Mouse (Mus musculus) spleen, postnatal 36 days (tissue): ENCODE results near the gene Arhgap9.
"Not testable (repeated sequence)": the region's sequence is repeated elsewhere in the genome, so short reads cannot be mapped to it uniquely, and the experiment has no call there.

Experiments
- DNase-seq, 2 experiments: peaks; one replicate each; pipeline ENCODE4 v3.0.0; 2022; ENCODE audit warnings: low spot score in 2 of 2, mixed read lengths in 1 of 2

The Arhgap9 gene

GRCm38 (mm10) chr10:127291881-127292638 lies 29.7 kb upstream of the Arhgap9 start:
- DNase-seq = peak in 1 of 2 experiments; percentile 61

- DNase-seq = no peak
These were observed 28.7 kb upstream of the Arhgap9 start for GRCm38 (mm10) chr10:127292987-127293538.

GRCm38 (mm10) chr10:127293590-127294113 lies 28.1 kb upstream of the Arhgap9 start:
- DNase-seq = no peak

GRCm38 (mm10) chr10:127294895-127295510 lies 26.8 kb upstream of the Arhgap9 start:
- DNase-seq = no peak

- no peak for DNase-seq
These were observed 25.6 kb upstream of the Arhgap9 start for GRCm38 (mm10) chr10:127295986-127296794.

- no peak for DNase-seq
These were observed 24.5 kb upstream of the Arhgap9 start for GRCm38 (mm10) chr10:127297015-127297871.

- DNase-seq = no peak
These were observed 21.4 kb upstream of the Arhgap9 start for GRCm38 (mm10) chr10:127300361-127300760.

- no peak for DNase-seq
These were observed 18.6 kb upstream of the Arhgap9 start for GRCm38 (mm10) chr10:127303136-127303535.

GRCm38 (mm10) chr10:127309167-127309566 lies 12.6 kb upstream of the Arhgap9 start:
- not testable (repeated sequence) for DNase-seq

GRCm38 (mm10) chr10:127310523-127311475 lies 11.0 kb upstream of the Arhgap9 start:
- no peak for DNase-seq

- DNase-seq = peak; percentile 96 to 97
These were observed 10.0 kb upstream of the Arhgap9 start, which contains the start of gene Mars for GRCm38 (mm10) chr10:127311476-127312355. TSS of gene Mars (minus strand) at chr10:127311786.

GRCm38 (mm10) chr10:127312356-127312676 lies 9.4 kb upstream of the Arhgap9 start:
- peak; percentile 77 to 82 for DNase-seq

- DNase-seq = no peak
These were observed 8.9 kb upstream of the Arhgap9 start for GRCm38 (mm10) chr10:127312858-127313257.

GRCm38 (mm10) chr10:127313516-127313915 lies 8.2 kb upstream of the Arhgap9 start:
- not testable (repeated sequence) for DNase-seq

- not testable (repeated sequence) for DNase-seq
These were observed 6.8 kb upstream of the Arhgap9 start for GRCm38 (mm10) chr10:127314950-127315349.

- DNase-seq = no peak
These were observed 4.5 kb upstream of the Arhgap9 start for GRCm38 (mm10) chr10:127317277-127317676.

GRCm38 (mm10) chr10:127318009-127318408 lies 3.8 kb upstream of the Arhgap9 start:
- DNase-seq = no peak

GRCm38 (mm10) chr10:127319969-127320368 lies 1.8 kb upstream of the Arhgap9 start:
- DNase-seq = no peak

- DNase-seq = no peak
These were observed 414 bp downstream of the Arhgap9 start for GRCm38 (mm10) chr10:127322178-127322577.
